Mouse (Mus musculus) lung, postnatal 10 days (tissue): ENCODE results near the gene 4930402H24Rik.

ENCODE experiments used
- DNase-seq: peaks from one replicate; pipeline ENCODE4 v3.0.0; 2021

Gene 4930402H24Rik

DNA sequence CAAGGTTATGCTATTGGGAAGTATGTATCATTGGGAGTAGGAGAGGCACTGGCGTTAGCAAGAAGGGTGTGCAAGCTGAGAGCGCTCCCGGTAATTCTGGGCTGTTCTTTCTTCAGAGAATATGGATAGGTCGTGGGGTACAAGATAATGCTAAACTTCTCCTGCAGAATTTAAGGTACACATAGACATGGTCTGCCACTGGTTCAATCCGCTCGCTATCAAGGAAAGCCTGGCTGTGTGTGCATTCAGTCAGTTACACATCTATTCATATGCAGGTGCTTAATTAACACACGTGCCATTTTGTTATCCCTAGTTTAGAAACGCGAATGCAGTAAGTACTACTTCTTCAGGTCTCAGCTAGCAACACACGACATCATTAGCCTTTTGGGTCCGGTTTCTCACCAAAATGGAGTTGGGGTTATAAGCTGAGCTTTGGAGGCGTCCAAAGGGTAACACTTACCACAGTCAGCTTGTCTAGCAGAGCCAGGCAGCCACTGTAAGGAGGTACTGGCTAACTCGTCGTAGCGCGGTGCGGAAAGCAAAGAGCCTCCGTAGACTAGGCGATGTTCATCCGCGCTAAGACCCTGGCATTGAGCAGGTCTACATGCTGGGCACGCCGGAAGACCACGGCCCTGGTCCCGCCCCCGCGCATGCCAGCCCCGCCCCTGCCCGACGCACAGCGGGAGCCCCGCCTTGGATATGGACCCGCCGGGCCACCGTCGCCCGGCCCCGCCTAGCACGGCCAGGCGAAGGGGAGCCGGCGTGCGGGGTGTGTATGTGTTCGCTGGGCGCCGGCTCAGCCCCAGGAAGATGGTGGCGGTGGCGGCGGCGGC is at the start of gene 4930402H24Rik, which contains the start of gene Atrn:
4930402H24Rik (minus strand) TSS at position 656 of the 833 bp plus-strand sequence.
Atrn (plus strand) TSS at position 745 of the 833 bp plus-strand sequence.
- peak; percentile 94 for DNase-seq

DNA sequence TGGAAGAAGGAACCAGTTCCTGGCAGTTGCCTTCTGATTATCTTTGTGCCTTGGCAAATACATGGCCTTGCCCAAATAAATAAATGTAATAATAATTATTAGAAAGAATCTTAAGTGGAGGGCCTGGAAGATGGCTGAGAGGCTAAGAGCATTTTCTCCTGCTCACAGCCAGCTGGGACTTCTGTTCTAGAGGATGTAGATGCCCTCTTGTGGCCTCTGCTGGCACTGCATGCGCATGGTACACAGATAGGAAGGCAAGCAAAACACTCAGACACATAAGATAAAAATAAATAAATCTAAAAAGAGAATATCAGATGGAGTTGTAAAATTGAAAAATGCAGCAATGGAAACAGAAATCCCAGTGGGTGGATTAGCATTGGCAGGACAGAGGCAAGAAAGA is 44.3 kb upstream of the 4930402H24Rik start:
- peak; percentile 90 for DNase-seq

DNA sequence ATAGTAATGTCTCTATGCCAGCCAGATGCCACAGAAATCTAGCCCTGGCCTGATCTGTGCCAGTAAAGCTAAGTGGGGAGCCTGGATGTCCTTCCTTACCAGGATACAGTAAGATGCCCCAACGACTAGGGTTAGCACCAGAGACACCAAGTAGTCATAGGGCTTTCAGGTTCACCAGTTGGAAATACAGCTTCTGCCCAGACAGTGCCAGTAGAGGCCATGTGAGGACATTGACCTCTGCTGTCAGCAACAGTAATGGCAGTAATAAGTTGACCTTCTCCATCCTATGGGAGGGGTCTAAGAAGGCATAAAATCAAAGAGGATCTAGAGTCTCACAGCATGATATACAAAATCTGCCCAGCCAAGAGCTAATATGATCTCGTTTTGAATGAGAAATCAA is 43.6 kb upstream of the 4930402H24Rik start:
- DNase-seq = no peak

DNA sequence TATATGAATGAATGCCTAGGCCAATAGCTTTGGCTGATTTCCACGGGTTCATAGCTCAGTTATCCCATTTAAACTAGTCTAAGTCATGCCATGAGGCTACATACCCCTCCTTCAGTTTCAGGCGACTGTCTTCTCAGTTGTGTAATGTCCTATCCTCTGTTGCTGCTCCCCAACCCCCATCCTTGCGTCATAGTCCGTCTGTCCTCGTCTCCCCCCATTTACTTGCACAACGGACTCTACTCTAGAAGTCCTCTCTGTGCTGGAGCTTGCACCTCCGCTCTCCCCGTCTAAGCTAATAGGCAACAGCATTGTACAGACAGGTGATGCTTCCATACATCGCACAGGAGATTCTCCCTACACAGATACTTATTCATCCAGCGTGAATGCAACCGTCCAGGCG is 26.7 kb upstream of the 4930402H24Rik start:
- DNase-seq = peak; percentile 31

DNA sequence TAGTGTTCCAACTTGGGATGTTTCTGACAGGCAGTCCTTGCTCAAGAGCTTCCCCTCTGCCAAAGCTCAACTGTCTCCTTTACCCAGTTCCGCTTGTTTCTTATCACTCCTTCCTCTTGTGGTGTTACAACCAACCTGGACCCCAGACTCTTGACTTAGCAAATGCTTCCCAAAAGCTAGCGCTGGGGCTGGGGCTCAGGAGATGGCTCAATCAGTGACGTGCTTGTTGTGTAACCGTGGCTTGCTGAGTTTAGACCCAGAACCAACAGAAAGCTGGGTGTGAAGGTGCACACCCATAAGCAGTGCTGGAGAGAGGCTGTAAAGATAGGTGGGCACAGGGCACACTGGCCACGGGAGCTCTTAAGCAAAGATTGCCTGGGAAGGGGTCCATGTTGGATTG is 23.8 kb upstream of the 4930402H24Rik start:
- DNase-seq = no peak

DNA sequence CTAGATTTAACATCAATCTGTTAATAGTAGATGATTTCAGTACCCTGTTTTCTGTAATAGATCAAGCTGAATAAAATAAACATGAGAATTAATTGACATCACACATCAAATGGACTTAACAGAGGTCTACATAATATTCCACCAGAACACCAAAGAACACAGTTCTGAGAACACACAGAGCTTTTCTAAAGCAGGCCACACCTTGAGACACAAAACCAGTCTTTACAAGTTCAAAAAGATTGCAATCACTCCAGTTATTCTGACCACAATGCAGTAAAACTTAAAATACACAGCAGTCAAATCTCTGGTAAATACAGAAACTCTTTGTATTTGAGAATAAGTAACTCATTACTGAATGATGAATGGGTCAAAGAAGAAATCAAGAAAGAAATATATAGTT is 22.3 kb upstream of the 4930402H24Rik start:
- DNase-seq = no peak

DNA sequence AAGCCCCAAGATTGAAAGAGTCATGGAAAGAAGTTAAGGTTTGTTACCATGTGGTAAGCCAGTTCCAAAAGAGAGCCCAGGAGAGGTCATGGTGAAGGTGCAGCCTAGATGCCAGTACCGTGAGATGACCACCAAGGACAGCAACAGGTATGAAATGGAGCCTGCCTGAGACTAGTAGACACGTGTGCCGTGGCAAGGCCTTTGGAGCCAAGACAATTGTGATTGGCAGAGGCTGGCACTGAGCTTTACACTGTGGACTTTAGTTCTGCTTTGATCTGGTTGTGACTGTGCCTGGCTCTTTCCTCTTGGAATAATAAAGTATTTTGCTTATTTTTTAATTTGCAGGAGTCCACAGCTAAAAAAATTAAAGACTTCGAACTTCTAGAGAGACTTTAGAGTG is 21.8 kb upstream of the 4930402H24Rik start:
- DNase-seq = no peak

DNA sequence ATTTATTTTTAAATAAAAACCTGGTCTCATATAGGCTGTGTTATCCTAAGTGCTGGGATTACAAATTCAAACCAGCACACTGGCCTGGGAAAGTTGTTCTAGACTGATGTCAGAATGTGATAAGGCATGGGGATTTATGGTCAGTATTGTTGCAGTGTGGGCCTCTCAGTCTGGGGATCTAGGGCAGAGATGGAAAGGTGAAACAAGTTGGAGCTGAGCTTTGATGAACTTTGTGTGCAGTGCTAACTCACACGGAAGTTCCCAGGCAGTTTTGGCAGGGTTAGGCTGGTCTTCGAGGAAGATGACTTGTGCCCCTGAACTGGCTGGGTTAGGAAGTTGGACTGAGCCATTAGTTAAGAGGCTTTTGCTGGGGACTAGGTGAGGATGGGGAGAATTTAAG is 18.7 kb upstream of the 4930402H24Rik start:
- DNase-seq = no peak

DNA sequence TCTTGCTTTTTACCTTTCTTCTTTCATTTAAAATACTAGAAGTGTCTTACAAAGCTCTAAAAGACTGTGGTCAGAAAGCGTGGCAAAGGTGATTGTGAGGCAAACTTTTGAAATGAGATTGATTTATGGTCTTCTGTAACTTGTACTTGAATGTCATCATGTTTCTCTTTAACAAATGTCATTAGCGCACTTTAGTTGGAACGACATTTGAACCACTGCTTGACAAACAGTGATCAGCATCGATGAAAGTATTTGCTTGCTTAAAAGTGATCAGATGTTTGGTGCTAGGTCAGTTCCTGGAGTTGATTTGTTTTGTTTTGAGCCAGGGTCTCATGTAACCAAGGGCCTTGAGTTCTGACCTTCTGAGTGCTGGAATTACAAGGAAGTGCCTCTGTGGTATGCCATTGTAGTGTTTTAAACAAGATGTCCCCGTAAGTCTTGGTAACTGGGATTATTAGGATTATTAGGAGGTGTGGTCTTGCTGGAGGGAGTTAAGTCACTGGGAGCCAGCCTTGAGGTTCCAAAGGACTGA is 12.9 kb upstream of the 4930402H24Rik start:
- no peak for DNase-seq

DNA sequence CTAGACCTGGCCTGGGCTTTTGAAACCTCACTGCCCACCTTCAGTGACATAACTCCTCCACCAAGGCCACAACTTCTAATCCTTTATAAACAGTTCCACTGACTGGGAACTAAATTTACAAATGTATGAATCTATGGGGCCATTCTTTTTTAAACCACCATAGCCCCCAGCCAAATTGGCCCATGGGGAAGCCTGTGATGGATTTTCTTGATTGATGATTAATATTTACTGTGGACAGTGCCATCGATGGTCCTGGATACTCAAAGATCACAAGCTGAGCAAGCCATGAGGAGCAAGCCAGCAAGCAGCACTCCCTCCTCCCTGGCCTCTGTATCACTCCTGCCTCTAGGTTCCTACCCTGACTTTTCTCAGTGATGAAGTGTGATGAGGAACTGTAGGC is 11.5 kb upstream of the 4930402H24Rik start:
- no peak for DNase-seq

DNA sequence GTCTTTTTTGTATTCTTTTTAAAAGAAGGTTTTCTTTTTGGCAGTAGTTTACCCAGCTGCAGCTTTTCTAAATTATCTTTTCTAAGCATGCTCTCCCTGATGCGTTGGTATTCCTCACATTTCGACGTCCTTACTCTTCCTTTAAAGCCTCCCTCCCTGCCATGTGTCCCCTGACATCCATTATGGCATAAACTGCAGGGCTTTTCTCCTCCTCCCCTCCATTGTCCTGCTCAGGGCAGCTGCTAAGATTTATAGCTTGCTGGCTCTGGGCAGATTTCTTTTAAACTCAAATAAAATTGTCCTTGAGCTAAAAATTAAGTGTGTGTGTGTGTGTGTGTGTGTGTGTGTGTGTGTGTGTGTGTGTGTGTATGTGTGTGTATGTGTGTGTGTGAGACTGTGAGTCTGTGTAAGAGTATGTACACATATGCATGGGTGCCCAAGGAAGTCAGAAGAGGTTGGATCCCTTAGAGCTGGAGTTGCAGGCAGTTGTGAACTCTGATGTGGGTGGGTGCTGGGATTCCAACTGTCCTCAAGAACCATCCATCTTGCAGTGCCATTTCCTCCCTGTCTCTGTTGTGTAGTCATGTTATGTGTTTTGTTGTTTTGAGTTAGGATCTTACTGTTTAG is 10.4 kb upstream of the 4930402H24Rik start:
- no peak for DNase-seq

DNA sequence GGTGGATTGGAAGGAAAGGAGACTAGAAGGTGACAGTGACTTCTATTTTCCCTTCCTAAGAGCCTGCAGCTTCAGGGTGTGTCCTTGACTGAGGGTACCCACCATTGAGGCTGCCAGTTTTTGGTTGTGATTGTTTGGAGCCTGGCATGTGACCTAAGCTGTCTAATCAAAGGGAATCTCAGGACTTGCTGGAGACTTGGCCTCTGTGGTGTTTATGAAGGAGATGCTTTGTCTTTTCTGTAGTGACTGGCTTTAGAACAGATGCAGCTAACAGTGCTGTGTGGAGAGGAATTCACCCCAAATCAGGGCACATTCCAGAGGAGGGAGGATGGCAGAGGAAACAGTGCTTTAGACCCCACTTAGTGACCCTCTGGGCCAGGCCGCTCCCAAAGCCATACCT is 8.7 kb upstream of the 4930402H24Rik start:
- peak; percentile 10 for DNase-seq

DNA sequence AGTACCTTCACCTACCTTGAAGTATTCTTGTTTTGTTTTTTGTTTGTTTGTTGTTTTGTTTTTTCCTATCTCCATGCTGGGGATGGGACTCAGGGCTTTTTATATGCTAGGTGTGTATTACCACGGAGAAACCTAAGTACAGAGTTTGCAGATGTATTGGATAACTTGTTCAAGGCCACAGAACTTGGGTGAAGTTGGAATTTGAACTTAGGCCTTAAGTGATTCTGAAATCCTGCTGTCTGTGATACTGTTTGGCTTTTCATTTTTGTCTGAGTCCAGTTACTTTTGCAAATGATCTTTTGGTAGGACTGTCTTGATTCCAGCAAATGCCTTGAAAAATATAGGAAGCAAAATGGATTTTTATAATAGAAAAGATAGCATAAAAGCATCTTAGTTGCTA is 5.5 kb upstream of the 4930402H24Rik start:
- DNase-seq = no peak

DNA sequence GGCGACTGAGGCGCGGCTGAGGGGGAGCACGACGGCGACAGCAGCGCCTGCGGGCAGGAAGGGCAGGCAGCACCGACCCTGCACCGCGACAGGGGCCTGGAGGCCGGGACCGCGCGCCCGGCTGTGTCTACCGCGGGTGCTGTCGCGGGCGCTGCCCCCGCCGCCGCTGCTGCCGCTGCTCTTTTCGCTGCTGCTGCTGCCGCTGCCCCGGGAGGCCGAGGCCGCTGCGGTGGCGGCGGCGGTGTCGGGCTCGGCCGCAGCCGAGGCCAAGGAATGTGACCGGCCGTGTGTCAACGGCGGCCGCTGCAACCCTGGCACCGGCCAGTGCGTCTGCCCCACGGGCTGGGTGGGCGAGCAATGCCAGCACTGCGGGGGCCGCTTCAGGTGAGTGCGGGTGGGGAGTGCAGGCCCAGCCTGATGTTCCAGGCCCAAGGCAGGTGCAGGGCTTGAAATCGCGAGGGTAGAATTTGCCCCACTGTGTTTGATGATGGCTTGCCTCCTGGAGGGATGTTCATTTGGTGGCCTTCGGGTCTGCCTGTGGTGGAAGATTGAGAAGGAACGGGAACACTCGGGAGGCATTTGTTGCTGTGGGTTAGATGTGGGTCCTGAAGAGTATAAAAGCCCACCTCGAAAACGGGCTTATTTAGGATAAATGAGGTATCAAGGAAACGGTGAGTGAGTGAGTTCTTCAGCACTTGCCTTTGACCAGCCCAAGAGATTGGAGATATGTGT is 544 bp upstream of the 4930402H24Rik start:
- DNase-seq = peak; percentile 26

DNA sequence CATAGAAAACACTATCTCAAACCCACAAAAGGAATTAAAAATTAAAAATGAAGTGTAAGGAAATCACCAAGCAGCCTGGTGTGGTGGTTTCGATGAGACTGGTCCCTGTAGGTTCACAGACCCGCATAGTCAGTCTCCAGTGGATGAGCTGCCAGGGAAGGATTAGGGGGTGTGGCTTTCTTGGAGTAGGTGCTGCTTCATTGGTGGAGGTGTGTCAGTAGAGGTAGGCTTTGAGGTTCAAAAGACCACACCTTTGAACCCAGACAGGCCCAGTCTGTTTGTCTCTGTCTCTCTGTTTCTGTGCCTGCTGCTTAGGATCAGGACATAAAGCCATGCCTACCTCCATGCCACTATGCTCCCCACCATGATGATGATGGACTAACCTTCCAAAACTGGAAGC is 7.4 kb downstream of the 4930402H24Rik start:
- no peak for DNase-seq

DNA sequence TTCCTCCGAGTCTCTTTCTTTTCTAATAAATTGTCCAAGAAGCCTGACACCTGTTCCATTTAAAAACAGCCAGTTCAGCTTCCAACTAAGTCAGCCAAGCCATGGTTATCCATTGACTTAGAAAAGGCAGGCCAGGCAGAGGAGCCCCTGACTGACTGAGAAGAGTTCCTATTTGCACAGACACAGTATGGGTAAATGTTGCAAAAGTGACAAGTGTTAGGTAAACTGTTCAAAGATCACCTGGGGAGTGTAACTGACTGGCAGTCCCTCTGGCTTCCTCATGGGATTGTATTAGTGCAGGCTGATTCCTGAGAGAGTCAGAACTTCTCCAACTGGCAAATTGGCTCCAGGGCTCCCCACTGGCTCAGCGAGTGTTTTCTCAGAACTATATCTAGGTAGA is 8.3 kb downstream of the 4930402H24Rik start:
- no peak for DNase-seq

DNA sequence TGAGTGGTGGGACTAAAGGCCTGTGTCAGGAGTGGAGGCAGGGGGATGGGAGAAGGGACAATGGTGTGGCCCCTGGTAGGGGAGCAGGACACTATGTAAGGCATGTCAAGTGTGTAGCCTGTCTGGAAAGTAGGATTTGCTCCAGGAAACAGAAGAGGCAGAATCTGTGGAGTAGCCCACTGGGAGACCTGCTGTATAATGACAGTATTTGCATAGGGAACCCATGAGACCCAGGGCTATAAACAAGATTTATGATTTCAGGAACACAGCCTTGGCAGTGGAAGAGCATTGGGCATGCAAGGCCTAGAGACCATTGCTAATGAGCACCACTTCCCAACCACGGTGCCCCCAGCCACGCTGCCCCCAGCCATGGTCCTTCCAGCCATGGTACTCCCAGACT is 9.3 kb downstream of the 4930402H24Rik start:
- DNase-seq = no peak

DNA sequence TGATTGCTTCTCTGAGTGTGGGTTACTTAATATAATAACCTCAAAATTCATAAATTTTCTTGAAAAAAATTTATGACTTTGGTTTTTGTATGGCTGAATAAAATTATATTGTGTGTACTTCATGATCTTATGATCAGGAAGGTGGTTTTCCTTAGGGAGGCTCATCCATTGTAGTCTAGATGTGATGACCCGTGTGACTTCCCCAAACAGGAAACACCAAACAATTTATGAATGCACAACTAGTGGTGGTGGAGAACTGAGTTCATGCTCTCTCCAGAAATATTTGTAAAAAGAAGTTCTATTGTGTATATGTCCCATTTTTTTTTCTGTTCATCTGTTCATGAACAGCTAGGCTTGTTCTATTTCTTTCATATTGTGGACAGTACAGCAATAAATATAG is 18.8 kb downstream of the 4930402H24Rik start:
- no peak for DNase-seq

DNA sequence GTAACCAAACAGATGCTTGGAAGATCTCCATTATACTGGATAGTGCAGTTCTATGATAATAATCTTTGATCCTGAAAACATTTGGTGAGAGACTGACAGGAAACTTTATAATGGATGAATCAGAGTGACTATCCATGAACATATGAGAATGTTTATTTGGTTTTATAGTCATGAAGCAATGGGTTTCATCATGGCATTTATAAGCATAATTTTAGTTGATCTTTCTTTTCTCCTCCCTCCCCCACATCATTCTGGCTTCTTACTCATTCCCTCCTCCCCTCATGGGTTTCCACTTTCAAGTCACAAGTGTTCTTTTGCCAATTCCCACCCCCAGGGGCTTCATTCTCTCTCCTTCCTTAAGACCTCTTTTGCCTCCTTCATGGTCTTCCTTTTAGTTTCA is 19.2 kb downstream of the 4930402H24Rik start:
- no peak for DNase-seq

DNA sequence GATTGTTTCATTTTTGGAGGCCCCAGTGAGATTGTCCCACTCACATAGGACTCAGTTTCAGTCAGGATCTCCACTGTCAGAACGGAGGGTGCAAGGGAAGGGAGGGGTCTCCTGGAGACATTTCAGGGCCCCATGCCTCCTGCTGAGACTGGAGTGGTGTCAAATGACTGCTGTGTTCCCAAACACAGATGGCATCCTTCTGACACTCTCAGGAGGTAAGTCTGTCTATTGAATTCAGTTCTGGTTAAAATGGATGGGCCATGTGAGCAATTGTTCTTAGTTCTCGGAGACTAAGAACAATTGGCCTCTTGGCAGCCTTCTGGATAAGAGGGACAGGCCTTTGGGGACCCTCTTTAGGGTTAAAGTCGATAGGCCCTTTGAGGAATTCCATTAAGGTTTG is 28.8 kb downstream of the 4930402H24Rik start:
- no peak for DNase-seq

DNA sequence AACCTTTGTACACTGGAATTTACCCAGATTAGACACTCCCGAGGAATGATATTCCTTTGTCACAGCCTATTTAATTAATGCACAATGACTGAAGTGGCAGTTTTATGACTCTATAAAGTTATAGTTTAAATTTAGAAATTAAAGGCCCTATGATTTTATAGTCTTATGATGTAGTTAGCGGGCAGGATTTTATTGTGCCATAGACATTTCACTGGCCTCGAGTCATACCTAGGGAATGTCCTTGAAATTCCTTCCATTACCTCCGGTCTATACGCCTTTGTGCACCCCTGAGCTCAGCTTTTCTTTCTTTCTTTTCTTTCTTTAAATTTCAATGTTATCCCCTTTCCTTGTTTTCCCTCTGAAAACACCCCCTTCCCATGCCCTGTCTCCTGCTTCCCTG is 35.3 kb downstream of the 4930402H24Rik start:
- DNase-seq = no peak

DNA sequence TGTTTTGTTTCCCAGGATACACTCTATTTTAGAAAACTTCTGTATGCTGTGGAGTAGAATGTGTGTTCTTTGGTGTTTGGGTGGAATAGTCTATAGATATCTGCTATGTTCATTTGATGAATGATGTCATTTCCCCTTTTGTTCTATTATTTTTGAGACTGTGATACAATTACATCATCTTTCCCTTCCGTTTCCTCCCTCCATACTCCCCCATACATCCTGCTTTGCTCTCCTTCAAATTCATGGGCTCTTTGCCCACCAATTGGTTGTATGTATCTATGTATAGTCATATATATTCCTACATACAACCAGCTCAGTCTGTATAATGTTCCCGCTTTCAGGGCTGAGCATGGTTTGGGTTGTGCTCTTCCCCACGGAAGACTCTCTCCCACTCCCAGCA is 44.1 kb downstream of the 4930402H24Rik start:
- DNase-seq = no peak

DNA sequence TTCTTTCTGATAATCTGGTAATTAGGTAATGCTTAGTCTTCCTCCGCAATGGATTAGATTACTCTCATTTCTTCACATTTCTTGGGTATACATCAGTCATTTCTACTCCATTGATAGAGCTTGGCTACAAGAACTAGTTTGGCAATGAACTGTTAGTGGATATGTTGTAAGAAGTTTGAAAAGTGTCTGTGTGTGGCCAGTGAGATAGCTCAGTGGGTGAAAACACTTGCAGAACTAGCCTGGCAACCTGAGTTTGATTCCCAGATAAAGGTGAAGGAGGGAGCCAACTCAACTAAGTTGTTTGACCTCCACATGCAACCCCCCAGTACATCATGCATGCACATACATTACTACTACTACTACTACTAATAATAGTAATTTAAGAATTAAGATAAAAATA is 53.2 kb downstream of the 4930402H24Rik start:
- no peak for DNase-seq
